Mouse (Mus musculus) urinary bladder, postnatal 4 days (tissue): ENCODE measurements around the gene Polr3c.
A peak's percentile ranks its signal among the peaks of the same experiment; 100 is the strongest.
"Not testable (repeated sequence)": the region's sequence is repeated elsewhere in the genome, so short reads cannot be mapped to it uniquely, and the experiment has no call there.

ENCODE experiments used
- DNase-seq, 2 experiments: peaks; one replicate each; pipeline ENCODE4 v3.0.0; 2021 to 2022; ENCODE audit warnings: low spot score in 2 of 2

Polr3c gene

DNA sequence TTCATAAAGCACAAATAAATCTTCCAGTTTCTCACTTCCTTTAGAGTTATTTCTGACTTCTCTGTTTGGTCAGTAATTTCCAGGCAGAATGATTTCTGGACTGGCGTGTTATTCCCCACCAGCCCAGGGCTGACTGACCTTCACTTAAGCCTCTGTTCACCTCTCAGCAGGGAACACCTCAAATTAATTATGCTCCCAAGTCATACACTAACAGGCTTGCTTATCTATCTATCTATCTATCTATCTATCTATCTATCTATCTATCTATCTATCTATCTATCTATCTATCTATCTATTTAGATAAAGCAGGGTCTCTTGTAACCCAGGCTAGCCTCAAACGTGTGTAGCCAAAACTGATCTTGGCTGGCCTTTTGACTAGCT lies 18.8 kb downstream of the Polr3c start:
- DNase-seq, result no peak

DNA sequence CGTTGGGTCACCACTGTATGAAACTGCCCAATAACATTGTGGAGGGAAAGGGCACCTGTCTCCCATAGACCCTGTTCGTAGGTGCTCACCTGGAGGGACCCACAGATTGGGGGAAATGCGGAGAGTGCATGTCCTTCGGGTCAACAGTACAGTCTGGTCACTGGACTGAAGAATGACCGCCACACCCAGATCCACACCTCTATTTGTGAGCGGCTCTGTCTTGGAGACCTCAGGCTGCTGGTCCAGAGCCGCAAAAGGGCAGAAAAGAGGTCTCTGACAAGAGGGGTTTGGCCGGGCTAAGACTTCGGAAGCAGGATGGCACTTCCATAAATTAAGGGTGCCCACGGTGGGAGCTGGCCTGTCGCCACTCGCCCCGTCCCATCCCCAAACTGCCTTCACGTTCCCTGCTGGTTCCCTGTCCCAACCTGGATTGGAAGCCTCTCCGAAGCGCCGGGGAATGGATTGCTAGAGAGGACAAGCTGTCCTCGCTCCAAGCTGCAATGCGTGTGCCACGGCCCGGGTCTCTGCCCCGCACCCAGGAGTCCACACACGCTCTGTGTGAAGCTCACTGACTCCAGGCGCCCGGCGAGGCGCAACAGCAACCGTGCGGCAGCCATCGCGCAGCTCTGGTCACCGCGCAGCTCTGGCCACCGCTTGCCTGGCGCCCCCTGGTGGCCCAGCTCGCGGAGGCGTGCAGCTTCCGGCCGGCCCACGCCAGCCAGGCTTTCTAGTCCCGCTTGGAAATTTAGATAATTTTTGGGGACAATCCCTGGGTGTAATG lies 19.3 kb downstream of the Polr3c start, which contains the start of gene Nudt17:
Nudt17 (minus strand) TSS at position 660 of the 781 bp plus-strand sequence.
- peak; percentile 79 to 86 for DNase-seq

DNA sequence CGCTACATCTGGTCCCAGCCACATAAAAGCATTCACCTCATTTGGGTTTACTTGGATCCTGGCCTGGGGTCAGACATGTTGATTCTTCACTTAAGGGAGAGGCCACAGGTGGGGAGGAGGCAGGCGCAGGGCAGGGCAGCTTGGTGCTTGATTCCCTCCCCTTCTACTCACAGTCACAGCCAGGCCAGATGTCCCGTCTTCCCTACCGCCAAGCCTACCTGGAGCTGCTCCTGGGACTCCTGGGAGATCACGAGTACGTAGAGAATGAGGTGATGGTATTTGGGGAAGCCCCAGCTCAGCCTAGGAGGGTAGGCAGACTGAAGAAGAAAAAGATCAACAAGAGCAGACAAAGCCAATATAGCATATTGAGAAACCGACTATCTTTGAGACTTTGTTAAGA lies 20.4 kb downstream of the Polr3c start:
- DNase-seq, result no peak

GRCm38 (mm10) chr3:96706217-96706616 lies 21.2 kb downstream of the Polr3c start:
- no peak for DNase-seq

DNA sequence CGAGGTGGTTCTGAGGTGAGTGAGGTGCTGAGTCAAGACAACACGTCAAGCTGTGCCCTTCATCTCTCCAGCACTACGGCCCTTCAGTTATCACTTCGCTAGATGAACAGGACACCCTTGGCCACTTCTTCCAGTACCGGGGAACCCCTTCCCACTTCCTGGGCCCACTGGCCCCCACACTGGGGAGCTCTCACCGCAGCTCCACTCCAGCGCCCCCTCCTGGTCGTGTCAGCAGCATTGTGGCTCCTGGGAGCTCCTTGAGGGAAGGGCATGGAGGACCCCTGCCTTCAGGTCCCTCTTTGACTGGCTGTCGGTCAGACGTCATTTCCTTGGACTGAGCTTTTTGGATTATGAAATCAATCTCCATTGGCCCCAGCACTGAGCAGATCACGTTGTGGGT lies 22.6 kb downstream of the Polr3c start:
- no peak for DNase-seq

- no peak for DNase-seq
Measured at GRCm38 (mm10) chr3:96701003-96701402, 26.4 kb downstream of the Polr3c start.

- DNase-seq, result no peak
Measured at GRCm38 (mm10) chr3:96700376-96700775, 27.1 kb downstream of the Polr3c start.

DNA sequence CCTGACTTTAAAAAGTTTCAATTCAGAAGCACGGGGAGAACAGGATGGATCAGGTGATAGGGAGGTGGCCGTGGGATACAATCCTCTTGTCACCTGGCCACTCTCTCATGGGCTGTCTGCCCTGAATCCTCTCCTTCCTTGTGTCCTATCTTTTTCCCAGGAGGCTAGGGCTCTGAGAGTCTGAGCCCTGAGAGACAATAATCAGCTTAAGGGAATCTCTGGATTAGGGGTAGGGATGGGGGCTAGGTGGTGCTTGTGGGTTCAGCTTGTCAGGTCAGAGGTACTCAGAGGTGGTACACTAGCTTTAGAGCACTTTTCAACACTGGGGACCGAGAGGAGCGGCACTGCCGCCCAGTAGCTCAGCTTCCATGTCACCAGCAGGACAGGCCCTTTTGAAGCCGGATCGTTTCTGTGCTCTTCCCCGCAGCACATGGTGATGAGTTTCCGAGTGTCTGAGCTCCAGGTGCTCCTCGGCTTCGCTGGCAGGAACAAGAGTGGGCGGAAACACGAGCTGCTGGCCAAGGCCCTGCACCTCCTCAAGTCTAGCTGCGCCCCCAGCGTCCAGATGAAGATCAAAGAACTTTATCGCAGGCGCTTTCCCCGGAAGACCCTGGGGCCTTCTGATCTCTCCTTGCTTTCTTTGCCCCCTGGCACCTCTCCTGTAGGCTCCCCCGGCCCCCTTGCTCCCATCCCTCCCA lies 28.3 kb downstream of the Polr3c start:
- no peak for DNase-seq

- peak; percentile 91 to 92 for DNase-seq
Measured at GRCm38 (mm10) chr3:96696766-96697732, 30.4 kb downstream of the Polr3c start.

GRCm38 (mm10) chr3:96696198-96696765 lies 31.1 kb downstream of the Polr3c start, which contains the start of gene Pias3:
Gene Pias3, plus strand, starts transcription at chr3:96696384.
- DNase-seq, result peak; percentile 87 to 88

GRCm38 (mm10) chr3:96693579-96693978 lies 33.8 kb downstream of the Polr3c start:
- DNase-seq, result no peak

DNA sequence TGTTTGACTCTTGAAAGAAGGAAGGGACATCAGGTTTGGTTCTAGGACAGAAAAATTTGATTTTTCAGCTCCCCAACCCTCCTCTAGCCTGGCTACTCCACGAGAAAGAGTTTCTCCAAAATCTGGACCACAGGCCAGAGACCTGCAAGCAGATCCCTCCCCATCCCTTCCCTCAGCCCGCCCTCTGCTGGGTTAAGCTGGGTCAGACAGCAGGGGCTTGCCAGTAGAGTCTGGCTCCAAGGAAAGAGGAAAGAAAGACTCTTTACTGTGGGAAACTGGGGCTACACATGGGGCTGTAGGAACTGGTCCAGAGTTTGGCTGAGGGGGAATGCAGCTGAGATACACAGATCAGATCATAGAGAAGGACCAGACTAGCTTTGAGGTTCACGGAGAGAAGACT lies 34.9 kb downstream of the Polr3c start:
- peak in 1 of 2 experiments; percentile 76 for DNase-seq

GRCm38 (mm10) chr3:96690298-96690697 lies 37.1 kb downstream of the Polr3c start:
- DNase-seq, result no peak

- no peak for DNase-seq
Measured at GRCm38 (mm10) chr3:96688854-96689253, 38.6 kb downstream of the Polr3c start.

GRCm38 (mm10) chr3:96686057-96686456 lies 41.4 kb downstream of the Polr3c start:
- not testable (repeated sequence) for DNase-seq

DNA sequence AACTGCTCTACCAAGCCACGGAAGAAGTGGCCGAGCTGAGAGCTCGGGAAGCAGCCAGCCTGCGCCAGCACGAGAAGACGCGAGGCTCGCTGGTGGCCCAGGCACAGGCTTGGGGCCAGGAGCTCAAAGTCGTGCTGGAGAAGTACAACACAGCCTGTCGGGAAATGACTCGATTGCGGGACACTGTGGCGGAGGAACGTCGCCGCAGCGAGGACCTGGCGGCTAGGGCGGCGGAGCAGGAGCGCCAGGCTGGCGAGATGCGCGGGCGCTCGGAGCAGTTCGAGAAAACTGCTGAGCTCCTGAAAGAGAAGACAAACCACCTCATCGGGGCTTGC lies 42.6 kb downstream of the Polr3c start:
- DNase-seq, result no peak

DNA sequence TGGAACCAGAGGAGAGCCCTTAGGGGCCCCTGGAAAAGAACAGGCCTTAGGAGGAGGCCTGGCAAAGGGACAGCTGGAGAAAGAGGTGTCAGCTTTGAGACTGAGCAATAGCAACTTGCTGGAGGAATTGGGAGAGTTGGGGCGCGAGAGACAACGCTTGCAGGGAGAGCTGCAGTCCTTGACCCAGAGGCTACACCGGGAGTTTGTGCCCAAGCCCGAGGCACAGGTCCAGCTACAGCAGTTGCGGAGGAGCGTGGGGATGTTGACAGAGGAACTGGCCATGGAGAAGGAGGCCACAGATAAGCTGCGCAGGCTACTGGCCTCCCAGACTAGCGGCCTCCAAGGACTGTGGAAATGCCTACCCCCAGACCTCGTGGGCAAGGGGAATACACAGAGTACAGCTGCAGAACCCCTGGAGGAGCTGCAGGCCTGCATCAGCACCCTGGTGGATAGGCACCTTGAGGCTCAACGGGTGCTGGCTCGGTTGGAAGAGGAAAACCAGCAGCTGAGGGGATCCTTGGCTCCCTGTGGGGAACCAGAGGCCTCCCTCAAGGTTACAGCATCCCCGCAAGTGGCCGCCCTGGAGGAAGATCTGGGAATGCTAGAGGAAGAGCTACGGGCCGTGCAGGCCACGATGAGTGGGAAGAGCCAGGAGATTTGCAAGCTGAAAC lies 43.1 kb downstream of the Polr3c start:
- DNase-seq, result peak in 1 of 2 experiments; percentile 45

GRCm38 (mm10) chr3:96683496-96683895 lies 43.9 kb downstream of the Polr3c start:
- no peak for DNase-seq

GRCm38 (mm10) chr3:96680269-96680956 lies 47.0 kb downstream of the Polr3c start:
- no peak for DNase-seq

- no peak for DNase-seq
Measured at GRCm38 (mm10) chr3:96679159-96679674, 48.2 kb downstream of the Polr3c start.
